Mouse (Mus musculus) cerebellum, postnatal 14 days (tissue): ENCODE results near the gene Nptn.
A peak's percentile ranks its signal among the peaks of the same experiment; 100 is the strongest.
"Not testable (repeated sequence)": the region's sequence is repeated elsewhere in the genome, so short reads cannot be mapped to it uniquely, and the experiment has no call there.

Experiments used
- DNase-seq, 2 experiments: peaks; one replicate each; pipeline ENCODE4 v3.0.0; 2021; ENCODE audit warnings: mixed read lengths in 2 of 2

Nptn gene

DNA sequence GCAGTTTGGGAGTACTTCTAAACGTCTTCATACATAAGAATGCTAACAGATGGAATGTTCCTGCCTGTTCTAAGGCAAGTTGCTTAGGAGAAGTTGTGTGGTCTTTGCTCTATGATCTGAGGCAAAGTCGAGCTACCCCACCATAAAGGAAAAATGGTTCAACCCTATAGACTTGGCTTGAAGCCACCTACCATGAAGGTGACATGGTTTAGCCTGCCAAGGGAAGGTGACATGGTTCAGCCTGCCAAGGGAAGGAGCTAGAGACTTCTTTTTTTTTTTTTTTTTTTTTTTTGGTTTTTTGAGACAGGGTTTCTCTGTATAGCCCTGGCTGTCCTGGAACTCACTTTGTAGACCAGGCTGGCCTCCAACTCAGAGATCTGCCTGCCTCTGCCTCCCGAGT, 16.1 kb upstream of the Nptn start:
- not testable (repeated sequence) for DNase-seq

- peak in 1 of 2 experiments; percentile 62 for DNase-seq
Observed at GRCm38 (mm10) chr9:58567682-58568081, 14.4 kb upstream of the Nptn start.

- no peak for DNase-seq
Observed at GRCm38 (mm10) chr9:58571001-58571400, 11.0 kb upstream of the Nptn start.

DNA sequence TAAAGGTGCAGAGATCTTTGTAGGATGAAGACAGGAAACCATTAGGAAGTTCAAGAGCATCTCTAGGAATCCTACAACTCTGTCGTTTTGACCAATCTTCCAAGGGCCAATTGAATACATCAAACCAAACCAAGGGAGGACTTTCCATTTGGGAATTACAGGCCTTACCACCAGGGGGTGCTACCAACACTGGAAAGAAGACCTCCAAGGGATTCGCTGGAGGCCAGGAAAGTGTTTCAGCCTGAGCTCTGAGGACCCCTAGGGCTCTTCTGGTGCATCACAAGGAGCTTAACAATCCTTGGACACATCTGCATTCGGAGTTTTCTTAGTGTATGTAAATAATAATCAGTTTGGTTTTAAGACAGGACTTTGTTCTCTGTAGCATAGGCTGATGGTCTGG, 3.4 kb upstream of the Nptn start:
- peak; percentile 83 to 91 for DNase-seq

DNA sequence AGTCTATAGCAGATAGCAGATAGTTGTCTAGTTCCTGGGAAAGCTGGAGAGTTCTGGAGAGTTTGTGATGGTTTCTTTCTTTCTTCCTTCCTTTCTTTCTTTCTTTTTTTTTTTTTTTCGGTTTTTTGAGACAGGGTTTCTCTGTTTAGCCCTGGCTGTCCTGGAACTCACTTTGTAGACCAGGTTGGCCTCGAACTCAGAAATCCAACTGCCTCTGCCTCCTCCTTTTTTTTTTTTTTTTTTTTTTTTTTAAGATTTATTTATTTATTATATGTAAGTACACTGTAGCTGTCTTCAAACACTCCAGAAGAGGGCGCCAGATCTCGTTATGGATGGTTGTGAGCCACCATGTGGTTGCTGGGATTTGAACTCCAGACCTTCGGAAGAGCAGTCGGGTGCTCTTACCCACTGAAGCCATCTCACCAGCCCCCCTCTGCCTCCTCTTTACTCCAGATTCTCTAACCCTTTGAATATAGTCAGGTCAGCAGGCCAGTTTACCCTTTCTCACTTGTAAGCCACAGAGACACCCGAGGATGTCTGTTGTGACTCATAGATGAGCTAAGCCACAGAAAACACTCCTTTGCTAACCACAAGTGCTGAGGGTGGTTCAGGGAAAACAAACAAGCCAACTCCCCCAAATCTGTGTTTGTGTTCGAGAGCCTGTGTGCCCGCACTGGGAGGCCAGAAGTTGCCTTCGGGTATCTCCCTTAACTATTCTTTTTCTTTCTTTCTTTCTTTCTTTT, 1.4 kb upstream of the Nptn start:
- peak; percentile 19 to 34 for DNase-seq

- DNase-seq = no peak
Observed at GRCm38 (mm10) chr9:58581283-58581930, 633 bp upstream of the Nptn start.

- peak in 1 of 2 experiments; percentile 72 for DNase-seq
Observed at GRCm38 (mm10) chr9:58582581-58583266, 684 bp downstream of the Nptn start.

- peak; percentile 30 to 46 for DNase-seq
Observed at GRCm38 (mm10) chr9:58583267-58583641, 1.2 kb downstream of the Nptn start.

DNA sequence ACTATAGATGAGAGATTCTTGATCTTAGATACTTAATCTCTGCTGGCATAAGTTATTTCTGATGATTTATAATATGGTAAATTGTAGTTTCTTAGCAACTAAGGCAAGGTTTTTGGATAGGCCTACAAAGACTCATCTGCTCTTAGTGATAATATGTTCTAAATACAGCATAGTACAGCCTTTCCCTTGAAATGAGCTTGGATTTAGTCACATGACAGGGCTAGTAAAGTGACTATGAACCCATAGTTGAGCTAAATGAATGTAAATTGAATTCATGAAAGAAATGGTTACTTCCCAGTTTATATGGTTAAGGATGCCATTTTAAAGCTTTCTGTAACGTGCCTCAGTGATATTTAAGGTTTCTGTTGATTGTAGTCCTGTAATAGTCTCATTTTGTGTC, 2.3 kb downstream of the Nptn start:
- no peak for DNase-seq

DNA sequence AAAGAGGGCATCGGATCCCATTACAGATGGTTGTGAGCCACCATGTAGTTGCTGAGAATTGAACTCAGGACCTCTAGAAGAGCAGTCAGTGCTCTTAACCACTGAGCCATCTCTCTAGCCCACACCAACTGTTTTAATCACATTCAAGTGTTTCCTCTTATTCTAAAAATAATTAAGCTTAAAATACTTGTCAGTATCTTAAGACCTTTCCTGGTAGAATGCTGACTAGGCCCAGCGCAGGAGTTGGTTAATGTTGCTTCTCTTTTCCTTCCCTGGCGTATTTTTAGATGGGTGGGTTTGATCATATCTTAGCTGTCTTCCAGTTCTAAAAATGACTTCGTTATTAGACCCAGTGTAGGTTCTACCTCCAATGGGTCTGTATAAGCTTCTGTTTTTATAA, 6.6 kb downstream of the Nptn start:
- no peak for DNase-seq

- DNase-seq = no peak
Observed at GRCm38 (mm10) chr9:58595313-58595712, 13.3 kb downstream of the Nptn start.

GRCm38 (mm10) chr9:58613790-58614189, 31.8 kb downstream of the Nptn start:
- peak; percentile 21 to 61 for DNase-seq

GRCm38 (mm10) chr9:58615064-58615938, 33.3 kb downstream of the Nptn start:
- no peak for DNase-seq

GRCm38 (mm10) chr9:58623009-58623408, 41.0 kb downstream of the Nptn start:
- no peak for DNase-seq

- DNase-seq = no peak
Observed at GRCm38 (mm10) chr9:58627197-58627596, 45.2 kb downstream of the Nptn start.

GRCm38 (mm10) chr9:58630441-58630840, 48.4 kb downstream of the Nptn start:
- DNase-seq = no peak

DNA sequence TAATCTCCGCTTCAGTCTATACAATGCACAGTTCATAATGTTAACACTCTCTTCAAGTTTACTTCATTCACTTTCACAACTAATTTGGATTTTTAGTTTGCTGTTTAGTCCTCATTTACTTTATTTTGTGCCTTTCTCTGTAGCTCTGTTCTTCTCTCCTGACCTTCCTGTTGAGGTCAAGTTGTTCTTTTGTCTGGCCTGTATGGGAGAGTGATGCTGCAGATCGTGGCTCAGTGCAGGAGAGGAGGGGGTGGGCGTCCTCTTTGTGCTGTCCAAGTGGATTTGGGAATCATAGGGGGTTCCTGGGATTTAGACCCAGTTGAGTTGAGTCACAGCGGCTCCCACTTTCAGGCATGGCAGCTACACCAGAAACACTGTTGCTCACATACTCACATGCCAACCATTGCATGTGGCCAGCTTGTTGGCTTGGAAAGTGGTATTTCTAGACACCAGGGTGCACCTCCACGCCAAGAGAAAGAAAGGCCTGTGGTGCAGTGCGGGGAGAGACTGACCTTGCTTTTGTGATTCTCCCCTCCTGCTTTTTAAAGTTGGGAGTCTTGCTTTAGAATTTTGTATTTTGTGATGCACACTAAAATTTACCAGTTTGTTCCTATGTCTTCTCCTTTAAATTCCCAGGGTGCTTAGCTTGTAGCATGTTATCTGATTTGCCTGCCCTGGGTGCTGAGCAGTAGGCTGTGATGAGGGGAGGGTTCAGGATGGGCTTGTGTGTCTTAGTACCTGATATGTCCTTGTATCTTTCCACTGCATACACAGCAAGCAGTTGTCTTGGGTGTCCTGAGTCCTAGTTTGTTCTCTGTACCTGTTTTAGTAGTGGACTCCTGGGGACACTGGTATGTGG, 66.6 kb downstream of the Nptn start:
- DNase-seq = peak in 1 of 2 experiments; percentile 53

DNA sequence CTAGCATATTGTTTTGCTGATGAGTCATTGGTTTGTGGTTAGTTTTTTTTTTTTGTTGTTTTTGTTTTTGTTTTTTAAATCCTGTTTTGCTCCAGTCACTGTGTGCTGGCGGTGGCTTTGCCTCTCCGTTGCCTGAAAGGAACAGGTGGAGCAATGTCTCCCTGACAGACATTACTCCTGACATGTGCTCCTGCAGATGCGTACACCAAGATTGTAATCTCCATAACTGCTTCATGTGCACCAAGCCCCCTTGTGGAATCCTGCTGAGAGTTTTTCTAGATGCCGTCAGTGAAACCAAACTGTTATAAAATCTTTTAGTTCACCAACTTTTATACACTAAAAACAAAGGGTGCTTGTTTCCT, 67.2 kb downstream of the Nptn start:
- no peak for DNase-seq

GRCm38 (mm10) chr9:58651993-58652392, 70.0 kb downstream of the Nptn start:
- DNase-seq = peak; percentile 55 to 68

- DNase-seq = no peak
Observed at GRCm38 (mm10) chr9:58654494-58654893, 72.5 kb downstream of the Nptn start.

GRCm38 (mm10) chr9:58656396-58656795, 74.4 kb downstream of the Nptn start:
- peak; percentile 34 to 64 for DNase-seq

- no peak for DNase-seq
Observed at GRCm38 (mm10) chr9:58656824-58657223, 74.8 kb downstream of the Nptn start.
